Mouse (Mus musculus): Measurements from ENCODE around the gene Slc34a3. TPM values are rescaled to one million over a fixed set of nuclear protein-coding genes. Genes with fewer than 3 reads are reported as not detected.

The Slc34a3 gene
- total RNA-seq, 2 experiments from 2014 or later: not detected

DNA sequence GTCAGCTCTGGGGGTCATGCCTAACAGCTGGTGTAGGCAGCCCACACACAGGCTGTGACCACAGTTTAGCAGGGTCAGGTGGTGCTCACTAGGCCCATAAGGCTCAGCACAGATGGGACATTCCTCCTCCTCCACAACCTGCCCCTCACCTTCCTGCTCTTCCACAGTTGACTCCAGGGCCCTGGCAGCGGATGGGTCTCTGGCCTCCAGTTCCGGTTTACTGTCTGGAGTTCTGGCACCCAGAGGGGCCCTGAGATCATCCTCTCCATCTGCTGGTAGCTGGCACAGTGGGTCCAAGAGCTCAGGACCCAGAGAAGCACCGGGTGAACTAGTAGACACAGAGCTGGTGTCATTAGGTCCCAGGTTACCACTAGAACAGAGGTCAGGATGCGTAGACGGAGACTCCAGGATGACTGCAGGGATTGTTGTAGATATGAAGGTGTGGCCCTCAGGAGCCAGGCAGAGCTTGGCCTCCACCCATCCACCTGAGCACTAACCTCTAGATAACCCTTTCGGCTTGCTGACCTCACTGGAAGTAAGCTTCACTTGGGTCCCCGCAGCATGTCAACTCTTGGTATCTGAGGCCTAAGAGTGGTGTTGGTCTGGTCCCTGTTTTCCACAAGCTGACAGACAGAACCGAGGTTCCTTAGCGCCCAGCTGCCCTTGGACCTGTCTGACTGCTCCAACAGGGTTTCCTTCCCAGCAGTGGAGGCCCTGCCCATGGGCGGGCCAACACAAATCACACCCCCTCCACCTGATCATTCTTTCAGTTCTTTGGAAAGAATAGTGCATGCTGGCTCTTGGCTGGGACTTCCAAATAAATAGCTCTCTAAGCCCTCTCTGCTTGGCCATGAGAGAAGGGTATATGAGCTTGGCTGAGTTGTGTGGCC is 12.3 kb upstream of the Slc34a3 start, which contains the start of gene AL732309.1:
TSS of gene AL732309.1 (minus strand) at position 681 of the 890 bp plus-strand sequence.
- DNase-seq: no peak

- no peak for DNase-seq
Observed at GRCm38 (mm10) chr2:25244144-25244543, 10.0 kb upstream of the Slc34a3 start.

DNA sequence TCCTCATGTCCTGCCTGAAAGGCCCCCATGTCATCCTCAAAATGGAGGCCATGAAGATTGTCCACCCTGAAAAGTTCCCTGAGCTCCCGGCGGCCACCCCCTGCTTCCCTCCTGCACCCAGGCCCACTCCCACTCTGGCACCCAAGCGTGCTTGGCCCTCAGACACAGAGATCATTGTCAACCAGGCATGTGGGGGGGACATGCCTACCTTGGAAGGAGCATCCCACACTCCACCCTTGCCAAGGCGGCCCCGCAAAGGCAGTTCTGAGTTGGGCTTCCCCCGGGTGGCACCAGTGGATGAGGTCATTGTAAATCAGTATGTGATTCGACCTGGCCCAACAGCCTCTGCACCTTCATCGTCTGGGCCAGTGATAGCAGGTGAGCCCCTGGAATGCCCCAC is 9.2 kb upstream of the Slc34a3 start:
- DNase-seq: no peak

- no peak for DNase-seq
Observed at GRCm38 (mm10) chr2:25242101-25242506, 7.9 kb upstream of the Slc34a3 start, which contains the start of the genes Rnf208 and Cysrt1. Gene Rnf208 (plus strand): TSS chr2:25242255. Gene Cysrt1 (minus strand): TSS chr2:25242452.

DNA sequence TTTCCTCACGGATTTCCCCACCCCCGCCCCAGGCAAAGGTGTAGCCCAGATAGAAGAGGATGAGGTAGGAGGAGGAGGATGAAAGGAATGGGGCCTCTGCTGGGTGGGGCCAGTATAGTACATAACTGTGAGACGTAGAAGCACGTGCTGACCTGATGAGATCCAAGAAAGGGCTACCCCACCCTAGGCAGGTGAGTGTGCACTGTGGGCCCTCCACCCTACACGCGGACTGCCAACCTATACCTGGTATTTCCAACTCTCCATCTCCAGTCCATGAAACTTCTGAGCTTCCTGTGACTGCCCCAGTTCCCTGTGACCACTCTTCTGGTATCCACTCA is 7.2 kb upstream of the Slc34a3 start:
- no peak for DNase-seq

GRCm38 (mm10) chr2:25240723-25241437 is 6.7 kb upstream of the Slc34a3 start:
- DNase-seq: peak; percentile 59

DNA sequence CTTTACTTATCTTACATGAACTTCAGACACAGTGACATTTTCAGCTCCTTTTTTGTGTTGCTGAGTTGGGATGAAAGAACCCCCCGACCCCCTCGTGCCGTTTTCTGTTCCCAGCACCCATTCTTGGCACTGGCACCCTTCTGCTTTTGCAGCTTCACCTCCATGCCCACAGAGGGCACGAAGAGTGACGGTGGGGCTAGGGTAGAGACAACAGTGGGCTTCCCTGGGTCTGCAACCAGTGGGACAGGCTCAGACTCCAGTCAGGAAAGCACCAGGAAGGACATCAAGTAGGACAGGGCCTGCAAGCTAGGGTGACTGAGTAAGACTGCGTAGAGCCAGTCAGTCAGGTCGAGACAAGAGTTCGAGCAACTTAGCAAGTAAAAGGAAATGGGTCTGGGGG is 6.1 kb upstream of the Slc34a3 start:
- DNase-seq: no peak

DNA sequence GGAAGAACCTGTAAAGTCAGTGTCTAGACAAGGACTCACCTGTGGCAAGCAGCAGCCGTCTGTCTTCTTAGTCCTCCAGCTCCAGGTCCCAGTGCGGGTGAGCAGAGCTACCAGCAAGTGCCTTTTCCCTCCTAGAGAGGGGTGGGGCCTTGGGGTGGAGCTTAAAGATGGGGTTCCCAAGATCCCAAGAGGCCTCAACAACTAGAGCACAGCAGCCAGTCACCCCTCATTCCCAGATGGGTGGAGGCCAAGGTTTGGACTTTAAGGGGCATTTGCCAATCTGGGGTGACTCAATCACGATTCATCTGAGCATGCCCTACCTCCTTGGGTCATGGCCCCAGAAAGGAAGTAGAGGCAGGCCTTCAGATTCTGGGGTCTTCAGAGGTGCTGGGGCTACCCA is 5.6 kb upstream of the Slc34a3 start:
- no peak for DNase-seq

GRCm38 (mm10) chr2:25238106-25238505 is 3.9 kb upstream of the Slc34a3 start:
- no peak for DNase-seq

DNA sequence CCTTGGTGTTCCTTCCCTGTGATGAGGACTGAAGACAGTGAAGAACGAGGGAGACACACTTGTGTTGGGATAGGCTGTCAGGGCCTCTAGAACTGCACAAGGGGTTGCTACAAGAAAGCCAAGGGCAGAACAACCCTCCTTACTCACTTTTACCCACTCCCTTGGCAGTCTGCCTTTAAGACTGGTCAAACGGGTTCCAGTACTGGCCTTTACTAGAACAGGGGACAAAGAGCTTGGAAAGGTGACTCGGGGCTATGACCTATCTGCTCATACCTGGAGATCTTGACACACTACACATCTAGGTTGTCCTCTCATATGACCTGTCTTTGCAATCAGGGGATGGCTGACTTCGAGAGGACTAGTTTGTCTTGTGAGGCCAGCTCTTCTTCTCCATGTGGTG is 3.4 kb upstream of the Slc34a3 start:
- no peak for DNase-seq

- DNase-seq: no peak
Observed at GRCm38 (mm10) chr2:25236614-25237013, 2.5 kb upstream of the Slc34a3 start, which contains the start of gene Rnf224. Gene Rnf224 (minus strand): TSS chr2:25236787.

- no peak for DNase-seq
Observed at GRCm38 (mm10) chr2:25234551-25235220, 522 bp upstream of the Slc34a3 start.

DNA sequence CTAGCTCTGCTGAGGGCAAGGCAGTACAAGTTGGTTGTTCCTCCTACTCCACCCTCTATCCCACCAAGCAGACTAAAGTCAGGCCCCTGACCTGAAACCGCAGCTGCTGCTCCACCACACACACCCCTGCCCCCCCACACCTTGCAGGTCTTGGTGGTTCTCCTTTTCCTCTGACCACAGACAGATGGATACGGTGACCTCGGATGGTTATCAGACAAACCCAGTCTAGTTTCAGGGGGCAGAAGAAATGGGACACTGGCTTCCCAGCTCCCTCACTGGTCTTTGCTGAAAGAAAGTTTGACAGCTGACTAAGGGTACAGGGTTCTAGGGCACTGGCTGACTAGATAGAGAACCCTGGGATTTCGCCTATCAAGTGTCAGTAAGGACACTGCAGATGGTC is 743 bp downstream of the Slc34a3 start:
- no peak for DNase-seq

GRCm38 (mm10) chr2:25231038-25231437 is 3.1 kb downstream of the Slc34a3 start:
- no peak for DNase-seq

- DNase-seq: no peak
Observed at GRCm38 (mm10) chr2:25230581-25230980, 3.6 kb downstream of the Slc34a3 start.

GRCm38 (mm10) chr2:25229582-25229981 is 4.6 kb downstream of the Slc34a3 start:
- DNase-seq: no peak

- no peak for DNase-seq
Observed at GRCm38 (mm10) chr2:25228995-25229530, 5.1 kb downstream of the Slc34a3 start.

DNA sequence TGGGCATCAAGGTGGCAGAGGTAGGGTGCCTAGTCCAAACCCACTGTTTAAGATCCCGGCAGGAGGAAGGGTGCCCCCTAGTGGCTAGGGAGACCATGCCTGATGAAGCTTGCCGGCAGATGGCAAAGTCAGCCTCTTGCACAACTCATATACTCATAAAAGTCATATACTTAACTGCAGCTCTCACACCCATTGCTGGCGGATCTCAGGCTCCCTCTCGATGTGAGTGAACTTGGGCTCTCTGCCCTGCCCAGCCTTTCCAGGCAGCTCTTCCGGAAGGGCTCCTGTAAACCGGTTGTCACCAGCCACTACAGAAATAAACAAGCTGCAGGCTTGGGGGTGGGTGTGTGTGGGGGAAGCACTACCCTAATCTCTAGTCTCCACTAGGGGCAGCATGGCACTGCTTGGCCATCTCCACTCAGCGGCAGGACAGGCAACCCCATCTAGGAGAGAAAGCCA is 5.7 kb downstream of the Slc34a3 start:
- peak; percentile 89 for DNase-seq

DNA sequence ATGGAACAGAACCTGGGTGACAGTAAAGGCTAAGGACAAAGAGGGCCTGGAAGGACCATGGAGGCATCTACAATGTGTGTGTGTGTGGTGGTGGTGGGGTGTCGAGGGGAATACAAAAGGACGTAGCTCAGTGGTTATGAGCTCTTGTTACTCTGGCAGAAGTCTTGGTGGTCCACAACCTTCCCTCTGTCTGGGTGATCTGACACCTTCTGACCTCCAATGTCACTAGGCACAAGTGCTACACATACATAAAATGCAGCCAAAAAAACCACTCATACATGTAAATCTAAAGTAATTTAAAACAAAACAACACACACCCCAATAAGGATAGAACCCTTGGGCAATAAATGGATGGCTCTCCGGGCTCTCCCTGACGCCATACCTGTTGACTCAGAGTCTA is 6.8 kb downstream of the Slc34a3 start:
- no peak for DNase-seq

DNA sequence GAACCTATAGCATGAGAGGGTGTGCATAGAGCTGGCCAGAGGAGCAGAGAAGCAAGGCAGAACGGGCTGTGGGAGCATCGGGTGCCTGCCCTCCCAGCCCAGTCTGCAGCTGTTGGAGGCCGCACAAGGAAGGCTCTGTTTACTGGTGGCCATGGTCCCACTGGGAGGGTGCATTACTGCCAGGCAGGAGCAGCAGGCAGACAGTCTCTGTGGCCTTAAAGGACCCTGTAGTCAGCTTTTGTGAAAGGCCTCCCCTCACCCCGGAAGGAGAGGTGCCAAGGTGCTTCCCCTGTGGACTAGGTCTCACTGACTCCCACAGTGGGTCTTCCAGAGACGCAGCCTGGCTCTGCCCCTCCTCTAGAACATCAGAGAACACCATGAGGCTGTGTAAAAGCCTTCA is 7.3 kb downstream of the Slc34a3 start:
- no peak for DNase-seq

DNA sequence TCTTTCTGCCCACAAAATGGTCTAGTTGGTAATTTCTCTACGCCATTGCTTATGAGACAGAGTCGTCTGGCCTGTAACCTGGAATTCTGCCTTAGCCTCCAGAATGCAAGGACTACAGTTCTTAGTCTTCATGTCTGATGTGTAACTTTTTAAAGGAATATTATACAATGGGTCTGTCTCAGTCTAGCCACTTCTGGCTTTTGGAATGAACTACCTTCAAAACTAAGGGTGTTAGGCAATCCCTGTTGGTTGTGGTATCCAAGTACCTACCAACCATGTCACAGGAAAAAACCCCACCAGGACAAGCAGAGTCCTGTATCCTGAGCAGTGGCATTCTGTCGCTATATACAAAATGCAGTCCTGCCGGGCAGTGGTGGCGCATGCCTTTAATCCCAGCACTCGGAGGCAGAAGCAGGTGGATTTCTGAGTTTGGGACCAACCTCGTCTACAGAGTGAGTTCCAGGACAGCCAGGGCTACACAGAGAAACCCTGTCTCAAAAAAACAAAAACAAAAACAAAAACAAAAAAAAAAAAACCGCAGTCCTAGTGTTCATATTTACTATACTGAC is 8.3 kb downstream of the Slc34a3 start:
- no peak for DNase-seq

Measured in heart, postnatal 4 days (tissue).